Comparison of ENCODE assay signal across 8 mouse cellular contexts in the genomic region with DNA sequence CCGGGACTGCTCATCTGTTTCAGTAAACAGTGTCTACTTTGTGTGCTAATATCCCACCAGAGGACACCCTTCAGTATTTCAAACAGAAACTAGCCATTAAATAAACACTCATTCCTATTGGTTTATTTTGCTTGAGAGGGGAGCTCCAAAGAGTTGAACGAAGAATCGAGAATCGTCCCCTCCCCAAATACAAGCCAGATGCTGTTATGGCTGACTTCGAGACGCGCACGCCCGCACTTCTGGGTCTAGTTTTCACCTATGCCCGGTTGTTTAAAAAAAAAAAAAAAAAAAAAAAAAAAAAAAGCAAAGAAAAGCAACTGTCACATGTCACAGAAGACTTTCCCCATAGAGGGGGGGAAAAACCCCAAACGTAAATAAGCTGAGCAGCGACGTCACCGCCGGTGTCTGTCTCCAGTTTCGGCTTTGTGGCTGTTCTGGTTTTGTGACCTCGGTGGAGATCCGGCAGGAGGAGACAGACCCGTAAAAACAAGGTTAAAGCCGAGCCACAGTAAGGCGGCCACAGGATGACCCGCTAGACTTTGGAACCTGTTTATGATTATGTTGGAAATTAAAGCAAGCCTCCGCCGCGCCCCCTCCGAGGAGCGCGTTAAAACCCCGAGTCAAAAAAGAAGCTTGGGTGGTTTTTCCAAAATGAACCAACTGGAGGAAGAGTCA. TPM values are rescaled to one million over a fixed set of nuclear protein-coding genes. Genes with fewer than 3 reads are reported as not detected.
DNase-seq lines count a peak whose midpoint lies in the region; ATAC-seq and TF ChIP-seq lines count a peak whose summit lies in the region.

No protein-coding gene starts in this region.

- DNase-seq in CD4-positive helper T cell, adult 2 months (ENCODE audit: low read depth, low spot score) = peak; percentile 95
- DNase-seq in MEL-GATA-1-ER (ENCODE audit: extremely low read depth, low read depth) = peak; percentile 46
- peak; percentile 31 for DNase-seq in heart, postnatal 4 days
- DNase-seq in limb, embryonic 11.5 days (ENCODE audit: low spot score) = peak; percentile 75
- peak; percentile 71 for DNase-seq in stomach, postnatal 0 days (ENCODE audit: low spot score)
- no peak for DNase-seq in frontal cortex, postnatal 14 days (ENCODE audit: low spot score in 2 of 2)

- H3K9ac ChIP-seq in embryonic facial prominence, embryonic 13.5 days = peak overlapping the region; percentile 95
- peak overlapping the region; percentile 86 for H3K9ac ChIP-seq in limb, embryonic 11.5 days (ENCODE audit: low read length)
- peak overlapping the region; percentile 90 for H3K9ac ChIP-seq in midbrain, embryonic 12.5 days (replicated peaks)
- H3K9ac ChIP-seq in stomach, postnatal 0 days (ENCODE audit: low read length) = peak overlapping the region; percentile 87

- no peaks in the 10 kb centered on the region for H3K9me3 ChIP-seq in embryonic facial prominence, embryonic 13.5 days
- H3K9me3 ChIP-seq in limb, embryonic 11.5 days (ENCODE audit: control insufficient read depth, low read length) = no peaks in the 10 kb centered on the region
- H3K9me3 ChIP-seq in midbrain, embryonic 12.5 days = no peaks in the 10 kb centered on the region
- H3K9me3 ChIP-seq in stomach, postnatal 0 days (ENCODE audit: control insufficient read depth, low read length) = no peaks in the 10 kb centered on the region

- peak overlapping the region; percentile 89 for H3K4me2 ChIP-seq in embryonic facial prominence, embryonic 13.5 days
- peak overlapping the region; percentile 94 for H3K4me2 ChIP-seq in limb, embryonic 11.5 days (ENCODE audit: low read depth, severe bottlenecking)
- H3K4me2 ChIP-seq in midbrain, embryonic 12.5 days (replicated peaks) = peak overlapping the region; percentile 90
- peak overlapping the region; percentile 97 for H3K4me2 ChIP-seq in stomach, postnatal 0 days (replicated peaks; ENCODE audit: low read depth)

- peak overlapping the region; percentile 76 for H3K4me3 ChIP-seq in embryonic facial prominence, embryonic 13.5 days
- peak overlapping the region; percentile 61 for H3K4me3 ChIP-seq in limb, embryonic 11.5 days (ENCODE audit: low read depth, low read length)
- H3K4me3 ChIP-seq in midbrain, embryonic 12.5 days = peak overlapping the region; percentile 70
- peak overlapping the region; percentile 66 for H3K4me3 ChIP-seq in stomach, postnatal 0 days (ENCODE audit: low read depth, low read length)

- peaks cover 10% of the 10 kb centered on the region; the same call in 1 of the 2 replicates for H3K4me1 ChIP-seq in embryonic facial prominence, embryonic 13.5 days
- H3K4me1 ChIP-seq in limb, embryonic 11.5 days (ENCODE audit: control insufficient read depth, insufficient read depth, low read length) = peaks cover 3% of the 10 kb centered on the region; the same call in 1 of the 2 replicates
- peaks cover 37% of the 10 kb centered on the region for H3K4me1 ChIP-seq in midbrain, embryonic 12.5 days
- no peaks in the 10 kb centered on the region for H3K4me1 ChIP-seq in stomach, postnatal 0 days (replicated peaks; ENCODE audit: control insufficient read depth, insufficient read depth)

- under 1% methylated on average over 29 of the region's 29 CpGs for WGBS in embryonic facial prominence, embryonic 13.5 days
- under 1% methylated on average over 29 of the region's 29 CpGs for WGBS in limb, embryonic 11.5 days
- WGBS in midbrain, embryonic 12.5 days = under 1% methylated on average over 29 of the region's 29 CpGs
- WGBS in stomach, postnatal 0 days = 0% methylated on average over 29 of the region's 29 CpGs

- no peaks in the 10 kb centered on the region for H3K36me3 ChIP-seq in embryonic facial prominence, embryonic 13.5 days
- no peaks in the 10 kb centered on the region for H3K36me3 ChIP-seq in limb, embryonic 11.5 days (ENCODE audit: control insufficient read depth, insufficient read depth, low read length)
- H3K36me3 ChIP-seq in midbrain, embryonic 12.5 days = no peaks in the 10 kb centered on the region
- no peaks in the 10 kb centered on the region for H3K36me3 ChIP-seq in stomach, postnatal 0 days (ENCODE audit: control insufficient read depth, insufficient read depth, low read length)

- no peaks in the 10 kb centered on the region for H3K27me3 ChIP-seq in embryonic facial prominence, embryonic 13.5 days
- no peaks in the 10 kb centered on the region for H3K27me3 ChIP-seq in limb, embryonic 11.5 days (ENCODE audit: control insufficient read depth, insufficient read depth, low read length)
- H3K27me3 ChIP-seq in midbrain, embryonic 12.5 days = peaks cover 17% of the 10 kb centered on the region; the same call in 1 of the 2 replicates
- no peaks in the 10 kb centered on the region for H3K27me3 ChIP-seq in stomach, postnatal 0 days (ENCODE audit: control insufficient read depth, insufficient read depth, low read length)

- peak overlapping the region; percentile 99 for H3K27ac ChIP-seq in embryonic facial prominence, embryonic 13.5 days
- peak overlapping the region; percentile 99 for H3K27ac ChIP-seq in limb, embryonic 11.5 days (replicated peaks; ENCODE audit: low read depth, low read length)
- peak overlapping the region; percentile 91 for H3K27ac ChIP-seq in midbrain, embryonic 12.5 days (replicated peaks)
- H3K27ac ChIP-seq in stomach, postnatal 0 days (replicated peaks) = peak overlapping the region; percentile 98

- ATAC-seq in embryonic facial prominence, embryonic 13.5 days (ENCODE audit: insufficient number of reproducible peaks, insufficient read depth, low FRiP score, low TSS enrichment, low read depth) = no peak
- ATAC-seq in limb, embryonic 11.5 days (ENCODE audit: insufficient number of reproducible peaks, low FRiP score, low TSS enrichment, low read depth) = no peak; the same call in 1 of the 2 replicates
- no peak for ATAC-seq in midbrain, embryonic 12.5 days (ENCODE audit: low FRiP score, low read depth)
- ATAC-seq in stomach, postnatal 0 days (ENCODE audit: low FRiP score, low TSS enrichment) = 0 out of 2 replicates have a peak, but pooled peaks have one; percentile 8

- no peak for TF ChIP-seq EP300 in stomach, postnatal 0 days (optimal IDR thresholded peaks at IDR 0.05)

- TF ChIP-seq CTCF in stomach, postnatal 0 days (IDR thresholded peaks at IDR 0.05; ENCODE audit: low read depth) = peak; percentile 38

RNA-seq across cellular contexts. Expression of gene Tgif1, which starts 1.2 kb away (rescaled TPM):
- polyA plus RNA-seq in embryonic facial prominence, embryonic 13.5 days (2015; fragmentation: Nextera tagmentation; extraction: Ambion mirVana) = 95.5 TPM in 2 replicates
- total RNA-seq in heart, postnatal 4 days (2021) = 10 to 100 TPM; 13.7 to 15.5 TPM
- 102 and 106 TPM in 2 replicates for polyA plus RNA-seq in limb, embryonic 11.5 days (2014; fragmentation: Nextera tagmentation; extraction: Ambion mirVana)
- polyA plus RNA-seq in midbrain, embryonic 12.5 days (2016; fragmentation: Nextera tagmentation; extraction: Ambion mirVana) = 50.1 and 58.9 TPM in 2 replicates
- polyA plus RNA-seq in stomach, postnatal 0 days (2015; fragmentation: Nextera tagmentation; extraction: Ambion mirVana) = 34.7 and 35.6 TPM in 2 replicates

Comparison
In these comparisons a context has a peak if more than half of its experiments do, and no peak if none do; other contexts are left out.
1. DNase-seq: peak in CD4-positive helper T cell, adult 2 months (single experiment), MEL-GATA-1-ER (single experiment), heart, postnatal 4 days (single experiment), limb, embryonic 11.5 days (single experiment) and stomach, postnatal 0 days (single experiment); none in frontal cortex, postnatal 14 days (0 of 2).
2. Peak in every context shown above with its lines, with median percentiles within 50 percentile points of each other: H3K27ac ChIP-seq, H3K4me2 ChIP-seq, H3K4me3 ChIP-seq and H3K9ac ChIP-seq.